Mouse (Mus musculus): ENCODE measurements around the gene Sf3a1.
A peak's percentile ranks its signal among the peaks of the same experiment; 100 is the strongest.

Gene Sf3a1

GRCm38 (mm10) chr11:4216248-4217000 lies 56.3 kb downstream of the Sf3a1 start:
- no peak for DNase-seq (ENCODE audit: low spot score in 2 of 2)

GRCm38 (mm10) chr11:4217914-4218629 lies 57.9 kb downstream of the Sf3a1 start, which contains the start of gene Castor1:
Gene Castor1 (plus strand): TSS chr11:4218225.
- DNase-seq (ENCODE audit: low spot score in 2 of 2), result peak; percentile 90 to 93

- DNase-seq (ENCODE audit: low spot score in 2 of 2), result no peak
Measured at GRCm38 (mm10) chr11:4218637-4219036, 58.5 kb downstream of the Sf3a1 start.

GRCm38 (mm10) chr11:4219317-4219751 lies 59.2 kb downstream of the Sf3a1 start:
- no peak for DNase-seq (ENCODE audit: low spot score in 2 of 2)

GRCm38 (mm10) chr11:4219908-4220307 lies 59.8 kb downstream of the Sf3a1 start:
- no peak for DNase-seq (ENCODE audit: low spot score in 2 of 2)

- DNase-seq (ENCODE audit: low spot score in 2 of 2), result peak; percentile 88 to 98
Measured at GRCm38 (mm10) chr11:4220443-4221400, 60.6 kb downstream of the Sf3a1 start.

GRCm38 (mm10) chr11:4222046-4222950 lies 62.1 kb downstream of the Sf3a1 start:
- no peak for DNase-seq (ENCODE audit: low spot score in 2 of 2)

- peak in 1 of 2 experiments; percentile 70 for DNase-seq (ENCODE audit: low spot score in 2 of 2)
Measured at GRCm38 (mm10) chr11:4223393-4224188, 63.4 kb downstream of the Sf3a1 start.

GRCm38 (mm10) chr11:4224223-4224622 lies 64.1 kb downstream of the Sf3a1 start:
- no peak for DNase-seq (ENCODE audit: low spot score in 2 of 2)

GRCm38 (mm10) chr11:4226569-4227325 lies 66.6 kb downstream of the Sf3a1 start:
- DNase-seq (ENCODE audit: low spot score in 2 of 2), result no peak

GRCm38 (mm10) chr11:4228463-4228862 lies 68.3 kb downstream of the Sf3a1 start:
- no peak for DNase-seq (ENCODE audit: low spot score in 2 of 2)

- DNase-seq (ENCODE audit: low spot score in 2 of 2), result no peak
Measured at GRCm38 (mm10) chr11:4229841-4230240, 69.7 kb downstream of the Sf3a1 start.

GRCm38 (mm10) chr11:4231435-4231834 lies 71.3 kb downstream of the Sf3a1 start:
- DNase-seq (ENCODE audit: low spot score in 2 of 2), result no peak
